Mouse (Mus musculus): ENCODE data around the gene C1ra.
"Not testable (repeated sequence)": the region's sequence is repeated elsewhere in the genome, so short reads cannot be mapped to it uniquely, and the experiment has no call there.

Gene C1ra

DNA sequence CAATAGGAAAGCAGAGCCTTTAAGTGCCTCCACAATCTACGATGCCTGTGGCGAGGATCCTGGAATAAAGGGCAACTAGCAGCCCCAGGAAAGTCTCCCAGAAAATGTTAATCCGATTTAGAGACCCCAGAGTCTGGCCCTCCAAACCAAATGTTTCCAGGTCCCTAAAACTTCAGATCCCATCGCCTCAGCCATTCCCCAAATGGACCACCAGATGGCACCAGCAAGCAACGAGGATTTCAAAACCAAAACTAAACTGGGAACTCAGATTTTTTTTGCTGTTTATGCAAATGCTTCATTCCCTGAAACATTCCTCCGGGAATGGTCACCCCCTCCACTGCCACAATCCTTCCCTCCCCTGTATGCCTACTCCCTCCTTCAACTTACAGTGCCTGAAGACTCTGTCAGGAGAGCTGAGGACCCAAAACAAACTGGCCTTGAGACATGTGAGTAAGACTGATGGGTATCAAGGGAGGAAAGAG, at the start of gene C1ra:
Gene C1ra, plus strand, starts transcription at position 51 of the 482 bp plus-strand sequence.
- no peak for DNase-seq (ENCODE audit: low read depth, low spot score)

DNA sequence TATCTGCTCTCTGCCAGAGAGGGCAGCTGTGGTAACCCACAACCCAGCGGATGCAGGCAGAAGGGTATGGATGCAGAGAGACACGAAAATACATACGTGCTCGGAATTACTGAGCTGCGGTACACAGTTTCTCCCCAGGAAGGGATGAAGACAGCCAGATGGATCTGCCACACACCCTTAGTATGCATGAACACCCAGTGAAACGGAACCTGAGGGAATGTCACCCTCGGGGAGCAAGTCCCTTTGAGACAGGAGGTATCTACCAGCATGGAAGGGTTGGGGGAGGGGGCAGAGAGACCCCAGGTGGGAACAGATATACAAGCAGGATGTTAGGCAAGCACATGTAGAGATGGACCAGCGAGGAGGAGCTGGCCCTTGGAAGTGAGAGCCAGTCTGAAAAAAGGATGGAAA, 48.3 kb upstream of the C1ra start:
- DNase-seq (ENCODE audit: low read depth, low spot score): no peak

DNA sequence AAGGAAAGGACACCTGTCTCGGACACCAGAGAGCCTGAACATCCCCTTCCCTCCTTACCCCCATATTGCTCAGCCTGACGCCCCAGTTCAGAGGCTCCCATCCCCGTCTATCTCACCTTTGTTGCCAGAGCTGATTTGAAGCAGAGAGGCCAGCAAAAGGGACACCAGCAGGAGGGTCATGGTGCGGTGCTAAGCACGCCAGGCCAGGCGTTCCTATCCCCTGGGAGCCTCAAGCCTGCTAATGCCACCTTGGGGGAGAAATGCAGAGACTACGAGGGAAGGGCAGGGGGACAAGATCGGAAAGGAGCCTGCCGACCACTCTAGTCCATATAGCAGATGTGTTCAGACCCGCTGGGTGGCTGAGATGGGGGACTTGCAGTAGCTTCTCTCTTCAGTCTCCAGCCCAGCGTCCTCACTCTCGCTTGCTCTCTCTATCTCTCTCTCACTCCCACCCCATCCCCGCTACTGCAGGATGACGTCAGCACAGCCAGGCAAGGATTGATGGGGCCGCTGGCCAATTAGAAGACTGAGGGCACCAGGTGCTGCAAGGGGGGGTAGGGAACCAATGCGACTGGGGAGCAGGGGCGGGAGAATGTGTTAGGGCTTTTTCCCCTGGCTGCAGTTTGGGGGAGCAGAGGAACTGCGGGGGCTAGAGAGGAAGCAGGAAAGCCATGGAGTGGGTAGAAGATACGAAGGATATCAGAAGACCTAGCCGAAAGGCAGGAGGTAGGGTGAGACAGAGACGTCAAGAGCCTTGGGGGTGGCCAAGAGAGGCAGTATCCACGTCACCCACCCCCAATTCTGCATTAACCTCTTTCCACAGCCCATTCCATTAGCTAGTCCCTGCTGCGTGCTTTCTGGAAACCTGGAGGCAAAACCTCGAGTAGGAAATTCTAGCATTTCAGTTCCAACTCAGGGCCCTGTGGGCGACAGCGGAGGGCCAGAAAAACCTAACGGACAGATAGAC, 47.6 kb upstream of the C1ra start, which contains the start of gene Clstn3:
Gene Clstn3, minus strand, starts transcription at position 490 of the 967 bp plus-strand sequence.
- peak; percentile 93 for DNase-seq (ENCODE audit: low read depth, low spot score)

DNA sequence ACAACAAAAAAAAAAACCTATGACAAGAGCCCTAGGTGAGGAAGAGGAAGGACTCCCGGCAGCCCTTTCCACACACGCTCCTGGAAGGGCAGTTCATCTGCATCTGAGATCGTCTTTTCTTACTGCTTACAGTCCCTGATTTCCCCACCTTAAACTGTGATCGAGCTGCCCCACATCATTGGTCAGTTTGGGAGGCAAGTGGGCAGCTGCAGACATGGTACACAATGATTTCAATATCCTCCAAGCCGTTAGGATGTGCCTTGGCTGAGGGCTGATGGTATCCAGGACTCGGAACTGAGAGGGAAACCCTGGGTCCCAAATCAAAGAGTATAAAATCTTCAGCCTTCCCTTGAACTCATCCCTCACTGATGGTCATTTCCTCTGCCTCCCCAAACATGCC, 46.9 kb upstream of the C1ra start:
- DNase-seq (ENCODE audit: low read depth, low spot score): no peak

DNA sequence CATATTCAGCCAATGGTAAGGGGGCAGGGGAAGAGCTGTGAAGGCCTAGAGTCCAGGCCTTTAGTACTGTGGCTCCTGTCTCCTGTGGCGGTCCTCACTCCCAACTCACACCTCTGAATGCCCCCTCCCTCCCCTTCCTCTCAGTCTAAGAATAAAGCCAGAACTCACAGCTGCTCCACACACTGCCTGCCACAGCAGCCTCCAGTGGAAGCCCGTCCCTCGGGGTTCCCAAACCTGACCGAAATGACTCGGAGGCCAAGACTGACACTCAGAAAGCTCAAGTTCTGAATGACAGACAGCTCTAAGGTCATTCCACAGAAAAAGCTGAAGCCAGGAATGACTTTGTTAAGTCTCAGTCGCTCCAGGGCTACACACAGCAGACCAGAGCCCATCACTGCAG, 46.5 kb upstream of the C1ra start:
- DNase-seq (ENCODE audit: low read depth, low spot score): no peak

DNA sequence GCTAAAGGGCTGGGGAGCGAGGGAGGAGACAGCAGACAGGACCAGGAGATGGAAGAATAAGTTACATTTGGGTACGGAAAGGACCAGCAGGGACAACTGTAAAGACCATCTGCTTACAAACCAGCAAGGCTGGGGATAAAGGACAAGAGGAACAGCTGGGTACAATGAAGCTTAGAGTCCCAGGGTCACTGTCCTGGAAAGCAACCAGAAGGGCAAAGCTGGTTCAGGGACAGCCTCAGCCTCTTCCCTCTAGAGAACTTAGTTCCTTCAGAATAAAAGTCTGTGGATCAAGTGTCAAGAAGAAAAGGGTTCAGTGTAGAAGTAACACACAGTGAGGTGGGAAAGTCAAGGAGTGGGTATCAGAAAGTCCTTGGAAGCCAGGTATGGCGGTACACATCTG, 41.1 kb upstream of the C1ra start:
- DNase-seq (ENCODE audit: low read depth, low spot score): no peak

DNA sequence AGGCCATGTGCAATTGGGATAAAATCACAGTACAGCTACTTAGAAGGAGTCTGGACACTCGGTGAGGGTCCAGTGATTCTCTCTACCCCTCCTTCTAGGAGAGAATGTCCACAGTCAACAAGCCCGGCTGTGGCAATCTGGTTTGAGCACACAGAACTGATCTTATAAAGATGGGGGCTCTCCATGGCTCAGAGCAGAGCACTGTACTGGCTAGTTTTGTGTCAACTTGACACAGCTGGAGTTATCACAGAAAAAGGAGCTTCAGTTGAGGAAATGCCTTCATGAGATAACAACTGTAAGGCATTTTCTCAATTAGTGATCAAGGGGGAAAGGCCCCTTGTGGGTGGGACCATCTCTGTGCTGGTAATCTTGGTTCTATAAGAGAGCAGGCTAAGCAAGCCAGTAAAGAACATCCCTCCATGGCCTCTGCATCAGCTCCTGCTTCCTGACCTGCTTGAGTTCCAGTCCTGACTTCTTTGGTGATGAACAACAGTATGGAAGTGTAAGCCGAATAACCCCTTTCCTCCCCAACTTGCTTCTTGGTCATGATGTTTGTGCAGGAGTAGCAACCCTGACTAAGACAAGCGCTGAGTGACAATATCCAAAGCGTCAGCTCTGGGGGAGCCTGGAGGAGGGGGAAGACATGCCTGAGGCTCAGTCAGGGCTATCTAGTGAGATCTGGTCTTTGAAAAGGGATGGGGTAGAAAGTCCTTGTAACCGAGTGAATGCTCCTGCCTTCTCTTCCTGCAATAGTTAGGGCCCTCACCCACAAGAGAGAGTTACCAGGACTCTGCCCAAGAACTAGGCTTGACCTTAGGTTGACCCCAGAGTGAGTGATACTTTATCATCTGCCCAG, 40.2 kb upstream of the C1ra start:
- DNase-seq (ENCODE audit: low read depth, low spot score): not testable (repeated sequence)

DNA sequence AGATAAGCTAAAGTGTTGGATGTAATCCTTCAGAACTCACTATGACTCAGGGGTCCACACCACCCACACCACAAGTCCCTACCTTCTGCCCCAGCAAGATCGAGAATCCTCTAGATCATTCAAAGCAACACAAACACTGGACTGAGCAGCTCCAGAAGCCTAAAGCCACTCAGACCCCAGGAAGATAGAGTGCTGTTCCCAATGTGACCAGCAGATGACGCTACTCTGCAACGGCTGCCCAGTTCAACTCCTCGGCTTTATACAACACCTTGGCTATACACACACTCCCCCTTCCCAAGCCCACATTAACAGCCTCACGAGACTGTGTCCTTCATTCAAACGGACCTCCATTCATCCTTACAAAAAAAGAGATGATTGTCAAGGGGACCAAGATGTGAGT, 39.4 kb upstream of the C1ra start:
- no peak for DNase-seq (ENCODE audit: low read depth, low spot score)

DNA sequence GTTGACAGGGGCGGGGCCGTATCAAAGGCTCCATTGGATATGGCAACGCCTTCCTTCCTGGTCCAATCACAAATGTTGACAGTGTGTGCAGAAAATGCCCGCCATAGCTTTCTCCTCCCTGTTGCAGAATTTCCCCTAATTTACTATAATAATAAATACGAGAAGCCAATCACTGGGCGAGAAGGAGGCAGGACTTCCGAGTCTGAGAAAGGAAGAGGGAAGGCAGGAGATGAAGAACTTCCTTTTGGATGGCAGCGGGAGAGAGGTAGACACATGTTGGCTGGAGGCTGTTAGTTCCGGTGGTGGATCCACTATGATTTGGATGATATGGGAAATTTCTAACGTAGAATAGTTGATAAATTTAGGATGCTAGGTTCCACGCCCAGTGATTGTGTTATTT, 37.6 kb upstream of the C1ra start:
- no peak for DNase-seq (ENCODE audit: low read depth, low spot score)

DNA sequence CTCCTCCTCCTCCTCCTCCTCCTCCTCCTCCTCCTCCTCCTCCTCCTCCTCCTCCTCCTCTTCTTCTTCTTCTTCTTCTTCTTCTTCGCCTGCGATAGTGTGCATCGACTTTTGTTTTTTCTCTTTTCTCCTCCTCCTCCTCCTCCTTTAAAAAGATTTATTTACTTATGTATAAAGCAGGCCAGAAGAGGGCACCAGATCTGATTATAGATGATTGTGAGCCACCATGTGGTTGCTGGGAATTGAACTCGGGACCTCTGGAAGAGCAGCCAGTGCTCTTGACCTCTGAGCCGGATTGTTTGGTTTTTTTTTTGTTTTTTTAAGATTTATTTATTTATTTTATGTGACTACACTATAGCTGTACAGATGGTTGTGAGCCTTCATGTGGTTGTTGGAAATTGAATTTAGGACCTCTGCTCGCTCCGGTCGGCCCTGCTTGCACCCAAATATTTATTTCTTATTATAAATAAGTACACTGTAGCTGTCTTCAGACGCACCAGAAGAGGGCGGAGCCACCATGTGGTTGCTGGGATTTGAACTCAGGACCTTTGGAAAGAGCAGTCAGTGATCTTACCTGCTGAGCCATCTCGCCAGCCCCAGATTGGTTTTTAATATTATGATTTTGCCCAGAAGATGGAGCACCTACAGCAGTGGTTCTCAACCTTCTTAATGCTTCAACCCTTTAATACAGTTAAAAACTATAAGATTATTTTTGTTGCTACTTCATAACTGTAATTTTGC, 36.7 kb upstream of the C1ra start:
- DNase-seq (ENCODE audit: low read depth, low spot score): not testable (repeated sequence)

DNA sequence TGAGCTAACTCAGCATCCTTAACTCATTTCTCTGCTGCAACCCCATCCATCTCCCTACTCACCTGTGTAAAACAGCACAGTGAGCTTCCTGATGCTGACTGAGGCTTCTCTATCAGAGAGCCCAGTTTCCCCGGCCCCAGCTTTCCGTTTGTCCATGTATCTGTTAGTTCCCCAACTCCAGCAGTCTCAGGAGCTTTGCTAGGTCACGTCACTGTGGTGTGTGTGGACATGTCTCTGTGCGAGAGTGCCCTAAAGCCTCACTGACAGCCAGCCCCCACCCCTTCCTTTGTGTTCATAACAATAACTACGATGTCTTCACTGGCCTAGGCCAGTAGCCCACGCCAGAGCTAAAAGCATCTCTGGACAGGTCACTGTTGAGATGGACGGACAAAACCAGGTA, 36.0 kb upstream of the C1ra start:
- no peak for DNase-seq (ENCODE audit: low read depth, low spot score)

DNA sequence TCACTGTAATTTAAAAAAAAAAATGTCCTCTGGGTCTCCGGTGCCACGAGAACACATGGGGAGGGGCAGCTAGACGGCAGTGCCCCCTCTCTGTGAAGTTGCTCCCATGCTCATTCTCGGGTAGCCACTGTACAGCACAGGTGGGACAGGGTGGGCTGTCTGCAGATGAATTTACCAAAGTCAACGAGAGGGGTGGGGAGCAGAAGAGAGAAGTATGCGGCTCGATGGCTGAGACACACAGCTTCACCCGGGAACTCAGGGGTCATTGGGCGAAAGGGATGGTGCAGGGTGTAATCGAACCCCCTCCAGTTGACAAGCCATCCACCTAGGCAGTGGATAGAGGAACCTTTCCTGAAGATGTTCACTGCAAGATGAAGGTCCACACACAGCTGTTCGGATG, 35.4 kb upstream of the C1ra start:
- no peak for DNase-seq (ENCODE audit: low read depth, low spot score)

DNA sequence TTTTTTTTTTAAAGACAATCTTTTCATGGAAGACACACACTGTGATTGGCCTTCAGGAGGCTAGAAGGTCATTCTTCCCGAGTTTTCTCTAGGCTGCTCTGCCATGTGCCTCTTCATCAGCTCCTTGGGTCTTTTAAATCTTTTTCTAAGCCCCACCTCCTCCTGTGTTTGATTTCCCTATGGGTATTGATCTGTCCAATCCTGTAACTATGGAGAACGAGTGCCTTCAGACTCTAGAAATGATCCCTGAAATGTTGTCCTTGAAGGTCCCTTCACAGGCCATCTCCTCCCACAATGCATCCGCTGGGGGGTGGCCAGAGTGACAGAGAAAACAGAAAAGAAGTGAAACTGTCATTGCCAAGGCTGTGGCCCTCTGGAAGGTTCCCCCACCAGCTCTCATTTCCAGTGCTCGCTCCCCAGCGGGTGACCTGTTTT, 35.0 kb upstream of the C1ra start:
- no peak for DNase-seq (ENCODE audit: low read depth, low spot score)

DNA sequence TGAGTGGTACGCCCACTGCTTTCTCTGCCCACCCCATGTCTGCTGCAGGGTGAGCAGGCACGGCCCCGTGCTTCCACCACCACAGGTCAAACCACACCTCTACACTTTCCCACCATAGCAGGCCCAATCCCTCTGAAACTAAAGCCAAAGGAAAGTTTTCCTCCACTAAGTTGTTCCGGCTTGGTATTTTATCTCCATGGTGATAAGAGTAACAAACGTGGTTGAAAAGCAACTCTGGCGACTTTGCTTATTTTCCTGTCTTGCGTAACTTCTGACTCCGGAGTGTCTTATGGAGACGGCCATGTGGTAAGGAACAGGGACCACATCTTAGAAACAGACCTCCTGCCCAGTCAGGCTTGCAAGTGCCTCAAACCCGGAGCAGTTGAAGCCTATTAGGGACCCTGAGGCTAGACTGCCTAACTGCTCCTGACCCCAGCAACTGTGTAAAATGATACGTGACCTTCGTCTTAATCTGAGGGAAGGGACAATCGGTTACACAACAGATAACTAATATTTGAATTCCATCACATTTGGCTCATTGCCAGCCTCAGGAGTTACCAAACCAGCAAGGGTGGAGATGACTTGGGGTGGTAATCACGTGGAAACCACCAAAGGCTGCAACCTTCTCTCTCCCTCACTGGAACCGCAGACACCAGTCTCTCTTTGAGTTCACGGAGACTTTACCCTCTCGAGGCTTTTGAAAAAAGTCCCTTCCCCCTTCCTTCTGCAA, 34.1 kb upstream of the C1ra start:
- no peak for DNase-seq (ENCODE audit: low read depth, low spot score)

DNA sequence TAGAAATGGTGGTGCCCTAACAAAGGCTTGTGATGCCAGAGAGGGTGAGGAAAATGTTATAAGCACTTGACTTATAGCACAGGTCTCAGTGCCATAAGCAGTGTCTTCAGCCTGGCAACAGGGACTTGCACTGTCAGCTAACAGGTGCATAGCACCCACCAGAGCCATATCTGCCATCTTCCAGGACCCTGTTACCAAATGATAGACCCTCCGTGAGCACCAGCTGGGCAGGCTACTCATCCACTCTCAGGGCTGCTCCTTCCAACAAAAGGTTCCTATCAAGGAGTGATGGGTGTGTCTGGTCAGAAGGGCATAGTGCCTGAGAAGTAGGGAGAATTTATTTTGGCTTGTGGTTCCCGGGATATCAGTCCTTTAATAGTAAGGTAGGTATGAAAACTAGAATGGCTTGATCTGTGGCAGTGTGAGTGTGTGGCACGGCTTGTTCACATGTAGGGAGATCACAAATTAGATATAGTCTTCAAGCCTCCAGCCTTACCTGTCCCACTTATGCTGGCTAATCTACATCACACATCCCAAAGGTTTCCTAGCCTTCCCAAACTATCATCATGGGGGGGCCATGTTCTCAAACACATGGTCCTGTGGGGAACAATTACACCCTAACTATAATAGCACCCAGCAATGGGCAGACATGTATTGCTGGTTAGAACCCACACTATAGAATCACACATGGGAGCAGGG, 33.2 kb upstream of the C1ra start:
- no peak for DNase-seq (ENCODE audit: low read depth, low spot score)

DNA sequence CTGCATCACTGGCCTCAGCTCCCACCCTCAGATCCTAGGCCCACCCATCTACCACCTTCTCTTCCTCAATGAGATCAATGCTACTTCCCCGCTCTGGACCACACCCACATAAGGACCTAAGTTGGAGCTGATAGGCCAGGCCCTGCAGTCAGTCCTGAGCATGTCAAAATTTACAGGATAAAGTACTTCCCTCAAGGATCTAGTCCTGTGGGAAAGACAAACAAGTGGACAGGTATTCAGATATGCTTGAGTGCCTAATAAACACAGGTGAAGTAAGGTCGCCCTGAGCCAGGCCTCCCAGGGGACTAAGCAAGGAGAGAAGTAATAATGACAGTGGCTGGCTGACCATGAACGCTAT, 32.7 kb upstream of the C1ra start:
- no peak for DNase-seq (ENCODE audit: low read depth, low spot score)

DNA sequence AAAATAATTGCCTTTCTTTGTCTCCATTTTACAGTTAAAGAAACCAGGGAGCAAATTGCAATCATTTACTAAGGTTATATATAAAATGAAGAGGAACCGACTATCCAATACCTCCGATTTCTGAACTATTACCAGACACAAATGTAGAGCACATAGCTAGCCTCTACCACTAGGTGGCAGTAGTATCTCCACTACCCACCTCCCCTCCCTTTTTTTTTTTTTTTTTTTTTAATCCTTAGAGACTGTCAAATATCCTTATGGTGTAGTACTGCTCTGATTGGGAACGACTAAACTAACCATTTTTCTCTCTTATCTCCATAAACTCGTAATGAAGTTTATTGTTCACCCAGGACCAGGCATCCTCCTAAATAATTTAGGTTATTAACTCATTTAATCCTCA, 31.9 kb upstream of the C1ra start:
- DNase-seq (ENCODE audit: low read depth, low spot score): no peak

DNA sequence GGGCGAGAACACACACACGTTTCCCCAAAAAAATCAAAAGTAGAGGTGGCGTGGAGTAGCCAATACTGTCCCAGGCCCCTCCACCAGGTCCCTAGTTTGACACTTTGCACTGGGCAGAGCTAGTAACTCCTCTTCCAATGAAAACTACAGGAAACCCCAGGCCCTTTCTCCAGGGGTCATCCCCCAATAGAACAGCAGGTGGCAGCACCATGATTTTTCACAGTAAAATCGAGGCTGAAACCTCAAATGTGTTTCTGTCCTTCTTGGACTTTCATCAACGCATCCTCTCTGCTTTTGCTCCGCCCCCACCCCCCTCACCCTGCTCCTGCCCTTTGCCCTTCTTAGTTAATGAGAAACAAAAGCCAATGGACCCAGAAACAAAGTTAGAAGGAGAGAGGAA, 30.6 kb upstream of the C1ra start:
- DNase-seq (ENCODE audit: low read depth, low spot score): no peak

DNA sequence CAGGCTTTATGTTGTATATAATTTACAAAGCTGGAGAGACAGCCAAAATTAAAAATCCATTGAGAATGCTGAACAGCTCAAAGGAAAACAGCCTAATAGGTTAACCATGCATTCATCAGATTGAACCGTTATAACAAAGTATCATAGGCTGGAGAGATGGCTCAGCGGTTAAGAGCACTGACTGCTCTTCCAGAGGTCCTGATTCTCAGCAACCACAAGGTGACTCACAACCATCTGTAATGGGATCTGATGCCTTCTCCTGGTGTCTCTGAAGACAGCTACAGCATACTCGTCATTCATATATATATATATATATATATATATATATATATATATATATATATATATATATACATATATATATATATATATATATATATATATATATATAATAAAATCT, 28.4 kb upstream of the C1ra start:
- DNase-seq (ENCODE audit: low read depth, low spot score): not testable (repeated sequence)

DNA sequence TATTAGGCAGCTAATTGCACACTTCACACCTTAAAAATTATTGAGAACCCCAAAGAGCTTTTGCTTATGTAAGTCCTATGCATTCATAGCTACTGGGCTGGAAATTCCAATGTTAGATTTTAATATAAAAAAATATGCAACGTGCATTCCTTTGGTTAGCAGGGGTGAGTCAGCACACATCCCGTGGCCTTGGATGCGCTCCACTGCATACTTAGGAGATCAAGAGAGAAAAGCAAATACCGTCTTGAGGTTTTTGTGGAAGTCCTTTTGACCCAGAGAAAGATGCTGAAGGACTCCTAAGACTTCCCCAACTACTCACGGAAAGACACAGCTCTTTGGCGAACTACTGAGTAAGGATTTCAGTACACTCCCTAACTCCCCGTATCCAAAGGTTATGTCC, 27.4 kb upstream of the C1ra start:
- no peak for DNase-seq (ENCODE audit: low read depth, low spot score)
